Mouse (Mus musculus): ENCODE results near the gene Lgals3bp. TPM values are rescaled to one million over a fixed set of nuclear protein-coding genes. Genes with fewer than 3 reads are reported as not detected.

The Lgals3bp gene
- polyA plus RNA-seq (2014; fragmentation: Nextera tagmentation; extraction: Ambion mirVana), result 108 and 120 TPM in 2 replicates

DNA sequence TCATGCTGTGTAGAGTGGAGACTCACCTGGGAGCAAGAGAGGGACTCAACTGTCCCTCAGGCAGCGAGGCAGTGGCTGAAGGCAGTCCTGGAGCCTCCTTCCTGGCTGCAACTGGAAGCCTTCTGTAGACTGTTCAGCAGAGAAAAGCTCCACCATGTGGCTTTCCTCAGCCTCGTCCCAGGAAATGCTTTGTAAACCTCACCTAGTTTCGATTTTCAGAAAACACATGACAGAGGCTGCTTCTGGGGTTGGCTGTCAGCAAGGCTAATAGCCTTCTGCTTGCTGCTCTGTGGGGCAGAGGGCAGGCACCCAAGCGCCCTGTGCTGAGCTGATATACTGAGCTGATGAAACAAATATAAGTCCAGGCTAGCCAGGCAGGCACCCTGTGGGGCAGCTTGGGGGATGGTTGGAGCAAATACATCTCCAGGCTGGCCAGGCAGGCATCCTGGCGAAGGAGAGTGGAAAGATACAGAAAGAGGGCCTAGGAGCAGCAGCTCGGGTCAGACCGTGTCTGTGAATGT lies at the start of gene Lgals3bp:
Gene Lgals3bp (minus strand): TSS at position 333 of the 521 bp plus-strand sequence.
- H3K4me3 ChIP-seq (ENCODE audit: low read depth, low read length), result peak within 1 kb of the TSS; percentile 22

DNA sequence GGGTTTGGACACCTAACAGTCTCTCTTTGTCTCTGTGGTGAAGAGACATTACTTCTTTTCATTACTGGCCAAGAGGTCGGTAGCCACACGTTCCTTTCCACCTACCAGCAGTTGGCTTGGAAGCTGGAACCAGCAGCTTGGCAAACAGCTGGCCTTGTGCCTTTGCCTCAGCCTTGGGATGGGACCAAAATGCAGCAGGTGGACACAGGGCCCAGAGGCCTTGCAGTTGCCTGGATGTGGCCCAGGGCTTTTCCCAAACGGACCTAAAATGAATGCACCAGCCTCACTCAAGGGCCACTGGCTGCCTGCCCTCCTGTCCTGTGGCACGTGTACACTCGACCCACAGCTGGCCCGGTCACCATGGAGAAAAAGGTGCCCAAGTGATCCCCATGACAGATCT lies 49.3 kb upstream of the Lgals3bp start:
- Histone ChIP-seq H3K4me1 (replicated peaks; ENCODE audit: control insufficient read depth, insufficient read depth, low read length) (no peaks in the 10 kb centered on the region), H3K27me3 (replicated peaks; ENCODE audit: control insufficient read depth, insufficient read depth, low read length) (no peaks in the 10 kb centered on the region), H3K9me3 (ENCODE audit: control insufficient read depth, low read length) (no peaks in the 10 kb centered on the region), H3K9ac (ENCODE audit: low read length) (no peak overlapping the region), H3K4me2 (ENCODE audit: low read length) (no peak overlapping the region), H3K27ac (ENCODE audit: low read depth) (no peak overlapping the region), H3K4me3 (ENCODE audit: low read depth, low read length) (no peak overlapping the region), H3K36me3 (ENCODE audit: control insufficient read depth, insufficient read depth, low read length) (peaks cover 15% of the 10 kb centered on the region; the same call in 1 of the 2 replicates)
- ATAC-seq (replicated peaks; ENCODE audit: low FRiP score, low TSS enrichment, low read depth) (no peak), DNase-seq (ENCODE audit: low spot score) (no peak)
- 82% methylated on average over 6 of the region's 6 CpGs for WGBS

More for the DNA sequence above, at the start of gene Lgals3bp:
- DNase-seq (ENCODE audit: low spot score) (peak; percentile 77), ATAC-seq (replicated peaks; ENCODE audit: low FRiP score, low TSS enrichment, low read depth) (peak; percentile 71)
- H3K36me3 ChIP-seq (ENCODE audit: control insufficient read depth, insufficient read depth, low read length), result peaks cover 10% of the 10 kb centered on the region
- H3K27ac ChIP-seq (ENCODE audit: low read depth), result peak within 1 kb of the TSS; percentile 77
- H3K9me3 ChIP-seq (ENCODE audit: control insufficient read depth, low read length), result no peaks in the 10 kb centered on the region
- WGBS, result 23% methylated on average over 7 of the region's 7 CpGs
- no peaks in the 10 kb centered on the region for H3K27me3 ChIP-seq (replicated peaks; ENCODE audit: control insufficient read depth, insufficient read depth, low read length)
- H3K4me2 ChIP-seq (ENCODE audit: low read length), result peak within 1 kb of the TSS; percentile 46
- peaks cover 34% of the 10 kb centered on the region for H3K4me1 ChIP-seq (replicated peaks; ENCODE audit: control insufficient read depth, insufficient read depth, low read length)
- peak within 1 kb of the TSS; percentile 29 for H3K9ac ChIP-seq (ENCODE audit: low read length)

DNA sequence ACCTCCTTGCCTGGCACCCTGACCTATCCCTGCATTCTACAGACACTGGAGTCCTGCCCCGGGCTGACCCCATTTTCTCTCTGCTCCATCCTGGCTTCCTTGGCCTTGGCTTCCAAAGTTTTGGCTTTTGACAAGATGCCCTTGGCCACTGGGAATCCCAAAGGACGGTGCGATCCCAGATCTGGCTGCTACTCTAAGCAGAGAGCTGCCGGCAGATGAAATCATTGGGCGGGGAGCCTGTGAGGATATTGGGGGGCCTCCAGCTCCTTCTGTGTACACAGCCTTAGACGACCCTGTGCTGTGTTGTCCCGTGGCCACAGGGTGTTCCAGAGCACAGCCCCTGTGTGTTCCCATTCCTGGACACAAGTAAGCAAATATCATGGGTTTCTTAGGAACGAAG lies 46.5 kb upstream of the Lgals3bp start:
- no peak overlapping the region for H3K4me2 ChIP-seq (ENCODE audit: low read length)
- H3K9me3 ChIP-seq (ENCODE audit: control insufficient read depth, low read length), result no peaks in the 10 kb centered on the region
- no peak overlapping the region for H3K4me3 ChIP-seq (ENCODE audit: low read depth, low read length)
- ATAC-seq (replicated peaks; ENCODE audit: low FRiP score, low TSS enrichment, low read depth) (no peak), DNase-seq (ENCODE audit: low spot score) (no peak)
- no peak overlapping the region for H3K27ac ChIP-seq (ENCODE audit: low read depth)
- H3K9ac ChIP-seq (ENCODE audit: low read length), result no peak overlapping the region
- no peaks in the 10 kb centered on the region for H3K27me3 ChIP-seq (replicated peaks; ENCODE audit: control insufficient read depth, insufficient read depth, low read length)
- peaks cover 15% of the 10 kb centered on the region; the same call in 1 of the 2 replicates for H3K36me3 ChIP-seq (ENCODE audit: control insufficient read depth, insufficient read depth, low read length)
- WGBS, result 76% methylated on average over 8 of the region's 8 CpGs
- H3K4me1 ChIP-seq (replicated peaks; ENCODE audit: control insufficient read depth, insufficient read depth, low read length), result no peaks in the 10 kb centered on the region

DNA sequence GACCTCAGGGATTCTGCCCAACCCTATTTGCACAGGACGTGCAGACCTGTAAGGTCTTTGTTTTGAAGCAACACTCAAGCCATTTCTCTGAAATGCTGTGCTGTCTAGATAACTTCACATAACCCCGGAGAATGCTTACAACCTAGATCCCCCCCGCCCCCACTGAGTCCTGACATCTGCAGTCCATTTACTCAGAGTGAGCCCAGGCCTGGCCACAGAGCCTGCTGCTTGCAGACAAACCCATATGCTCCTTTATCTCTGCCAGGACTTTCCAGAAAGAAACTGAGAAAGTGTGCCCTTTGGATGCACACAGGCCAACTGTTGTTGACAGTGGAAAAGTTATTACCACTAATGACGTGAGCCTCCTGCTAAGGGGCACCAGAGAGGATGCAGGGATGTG lies 45.5 kb upstream of the Lgals3bp start:
- Histone ChIP-seq H3K4me2 (ENCODE audit: low read length) (no peak overlapping the region), H3K4me1 (replicated peaks; ENCODE audit: control insufficient read depth, insufficient read depth, low read length) (no peaks in the 10 kb centered on the region), H3K27me3 (replicated peaks; ENCODE audit: control insufficient read depth, insufficient read depth, low read length) (no peaks in the 10 kb centered on the region), H3K27ac (ENCODE audit: low read depth) (no peak overlapping the region), H3K4me3 (ENCODE audit: low read depth, low read length) (no peak overlapping the region), H3K9me3 (ENCODE audit: control insufficient read depth, low read length) (no peaks in the 10 kb centered on the region), H3K36me3 (ENCODE audit: control insufficient read depth, insufficient read depth, low read length) (peaks cover 15% of the 10 kb centered on the region; the same call in 1 of the 2 replicates), H3K9ac (ENCODE audit: low read length) (no peak overlapping the region)
- DNase-seq (ENCODE audit: low spot score), result no peak
- WGBS, result 48% methylated on average over 4 of the region's 4 CpGs
- ATAC-seq (replicated peaks; ENCODE audit: low FRiP score, low TSS enrichment, low read depth), result no peak

DNA sequence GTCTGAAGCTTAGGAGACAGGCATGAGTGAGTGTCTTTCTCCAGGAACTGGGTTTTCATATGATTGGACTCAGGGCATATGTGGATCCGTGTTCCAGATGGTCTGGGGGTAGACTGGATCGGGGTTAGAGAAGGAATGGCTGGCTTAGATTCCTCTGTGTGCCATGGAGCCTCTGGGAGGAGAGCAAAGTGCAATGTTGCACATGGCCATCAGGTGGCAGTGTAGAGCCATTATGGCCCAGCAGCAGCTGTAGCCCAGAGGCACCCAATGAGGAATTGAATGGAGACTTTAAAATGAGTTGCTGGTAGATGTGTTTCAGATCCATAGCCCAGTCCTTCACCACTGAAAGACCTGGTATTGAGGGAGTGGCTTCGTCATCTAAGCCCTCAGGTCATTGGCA lies 44.0 kb upstream of the Lgals3bp start:
- Histone ChIP-seq H3K4me3 (ENCODE audit: low read depth, low read length) (no peak overlapping the region), H3K27me3 (replicated peaks; ENCODE audit: control insufficient read depth, insufficient read depth, low read length) (no peaks in the 10 kb centered on the region), H3K4me1 (replicated peaks; ENCODE audit: control insufficient read depth, insufficient read depth, low read length) (no peaks in the 10 kb centered on the region), H3K27ac (ENCODE audit: low read depth) (no peak overlapping the region), H3K4me2 (ENCODE audit: low read length) (no peak overlapping the region), H3K9ac (ENCODE audit: low read length) (no peak overlapping the region), H3K36me3 (ENCODE audit: control insufficient read depth, insufficient read depth, low read length) (peaks cover 14% of the 10 kb centered on the region; the same call in 1 of the 2 replicates), H3K9me3 (ENCODE audit: control insufficient read depth, low read length) (no peaks in the 10 kb centered on the region)
- ATAC-seq (replicated peaks; ENCODE audit: low FRiP score, low TSS enrichment, low read depth) (peak; percentile 47; the same call in 1 of the 2 replicates), DNase-seq (ENCODE audit: low spot score) (peak; percentile 90)
- 17% methylated on average over 3 of the region's 3 CpGs for WGBS

DNA sequence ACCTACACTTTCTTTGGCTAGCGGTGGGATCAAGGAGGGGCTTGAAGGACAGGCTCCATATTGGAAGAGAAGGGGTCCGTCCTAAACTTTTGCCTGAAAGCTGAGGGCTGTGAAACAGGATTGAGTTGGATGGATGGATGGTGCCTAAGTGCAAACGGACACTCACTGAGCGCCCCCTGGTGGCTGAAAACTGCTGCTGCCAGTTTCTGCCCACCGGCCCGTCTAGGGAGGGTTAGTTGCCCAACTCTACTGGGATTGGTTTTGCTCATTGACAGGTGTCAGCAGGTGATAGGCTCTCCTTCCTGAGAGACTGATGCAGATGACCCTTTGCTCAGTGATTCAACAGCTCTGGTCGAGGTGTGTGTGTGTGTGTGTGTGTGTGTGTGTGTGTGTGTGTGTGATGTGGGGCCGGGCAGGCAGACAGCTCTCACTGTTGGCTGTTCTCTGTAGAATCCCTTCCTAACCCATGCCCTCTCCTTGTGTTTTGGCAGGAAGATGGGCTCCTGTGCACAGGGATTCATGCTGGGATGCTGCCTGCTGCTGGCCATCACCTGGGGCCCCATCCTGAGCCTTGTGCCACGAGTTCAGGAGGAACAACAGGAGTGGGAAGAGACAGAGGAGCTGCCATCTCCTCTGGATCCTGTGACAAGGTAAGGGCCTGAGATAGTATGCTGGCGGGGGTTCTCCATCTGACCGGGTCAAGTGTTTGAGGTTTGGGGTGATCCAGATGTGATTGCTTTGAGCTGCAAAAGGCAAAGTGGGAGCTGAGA lies 41.5 kb upstream of the Lgals3bp start:
- H3K4me1 ChIP-seq (replicated peaks; ENCODE audit: control insufficient read depth, insufficient read depth, low read length), result peaks cover 6% of the 10 kb centered on the region; the same call in 1 of the 2 replicates
- peak; percentile 32; the same call in 1 of the 2 replicates for ATAC-seq (replicated peaks; ENCODE audit: low FRiP score, low TSS enrichment, low read depth)
- H3K9ac ChIP-seq (ENCODE audit: low read length), result no peak overlapping the region
- H3K27me3 ChIP-seq (replicated peaks; ENCODE audit: control insufficient read depth, insufficient read depth, low read length), result no peaks in the 10 kb centered on the region
- no peaks in the 10 kb centered on the region for H3K9me3 ChIP-seq (ENCODE audit: control insufficient read depth, low read length)
- H3K4me2 ChIP-seq (ENCODE audit: low read length), result no peak overlapping the region
- peaks cover 13% of the 10 kb centered on the region; the same call in 1 of the 2 replicates for H3K36me3 ChIP-seq (ENCODE audit: control insufficient read depth, insufficient read depth, low read length)
- DNase-seq (ENCODE audit: low spot score), result peak; percentile 91
- 33% methylated on average over 11 of the region's 11 CpGs for WGBS
- H3K27ac ChIP-seq (ENCODE audit: low read depth), result no peak overlapping the region
- H3K4me3 ChIP-seq (ENCODE audit: low read depth, low read length), result no peak overlapping the region

DNA sequence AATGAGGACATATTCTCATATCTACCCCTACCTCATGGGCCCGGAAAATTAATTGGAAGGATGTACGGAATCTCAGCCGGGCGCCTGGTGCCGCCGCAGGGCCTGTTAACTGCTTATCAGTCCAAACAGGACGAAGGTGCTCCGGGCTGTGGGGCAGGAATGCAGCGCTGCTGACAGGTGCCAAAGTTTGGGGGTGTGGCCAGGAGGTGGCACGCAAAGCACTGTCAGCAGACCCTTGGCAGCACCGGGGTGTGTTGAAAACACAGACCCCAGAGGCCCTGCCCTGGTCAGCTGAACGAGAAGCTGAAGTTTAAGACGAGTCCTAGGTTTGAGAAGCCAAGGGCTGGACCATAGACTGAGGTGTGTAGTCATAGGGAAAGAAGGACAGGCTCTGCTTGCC lies 40.8 kb upstream of the Lgals3bp start:
- peaks cover 7% of the 10 kb centered on the region; the same call in 1 of the 2 replicates for H3K36me3 ChIP-seq (ENCODE audit: control insufficient read depth, insufficient read depth, low read length)
- no peak overlapping the region for H3K4me2 ChIP-seq (ENCODE audit: low read length)
- H3K4me3 ChIP-seq (ENCODE audit: low read depth, low read length), result no peak overlapping the region
- H3K9me3 ChIP-seq (ENCODE audit: control insufficient read depth, low read length), result no peaks in the 10 kb centered on the region
- no peak overlapping the region for H3K9ac ChIP-seq (ENCODE audit: low read length)
- peaks cover 8% of the 10 kb centered on the region; the same call in 1 of the 2 replicates for H3K4me1 ChIP-seq (replicated peaks; ENCODE audit: control insufficient read depth, insufficient read depth, low read length)
- no peak for DNase-seq (ENCODE audit: low spot score)
- H3K27me3 ChIP-seq (replicated peaks; ENCODE audit: control insufficient read depth, insufficient read depth, low read length), result no peaks in the 10 kb centered on the region
- peak; percentile 17; the same call in 1 of the 2 replicates for ATAC-seq (replicated peaks; ENCODE audit: low FRiP score, low TSS enrichment, low read depth)
- no peak overlapping the region for H3K27ac ChIP-seq (ENCODE audit: low read depth)
- WGBS, result 69% methylated on average over 13 of the region's 13 CpGs

DNA sequence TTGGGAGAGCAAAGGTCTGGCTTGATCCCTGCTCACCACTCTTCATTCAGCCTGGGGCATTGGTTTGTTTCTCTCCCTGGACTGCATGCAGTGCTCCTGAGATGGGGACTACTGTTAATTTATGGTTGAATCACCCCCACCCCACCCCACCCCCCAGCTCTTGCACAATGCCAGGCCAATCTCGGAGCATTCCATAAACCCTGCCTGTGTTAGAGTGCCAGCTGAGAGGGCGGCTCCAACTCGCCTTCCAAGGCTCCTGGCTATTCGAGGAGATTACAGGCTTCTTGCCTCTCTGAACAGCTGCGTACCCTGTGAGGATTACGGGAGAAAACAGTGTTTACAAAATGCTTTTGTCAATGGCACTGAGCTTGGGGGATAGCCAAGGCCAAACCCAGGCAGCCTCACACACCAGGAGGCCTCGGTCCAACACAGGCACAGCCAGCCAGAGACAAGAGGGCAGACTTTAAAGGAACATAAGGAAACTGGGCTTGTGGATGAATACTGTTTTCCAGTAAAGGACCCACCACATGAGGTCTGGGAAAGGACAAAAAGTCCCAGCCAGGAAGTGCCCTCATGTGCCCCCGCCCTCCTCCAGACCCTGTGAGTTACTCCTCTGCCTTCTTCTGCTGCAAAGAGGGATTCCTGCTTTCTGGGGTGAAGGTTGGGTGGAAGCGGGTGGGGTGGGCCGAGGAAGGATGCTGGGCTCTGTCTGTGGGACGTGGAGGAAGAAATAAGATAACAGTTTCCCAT lies 36.9 kb upstream of the Lgals3bp start:
- H3K4me3 ChIP-seq (ENCODE audit: low read depth, low read length), result no peak overlapping the region
- 35% methylated on average over 11 of the region's 11 CpGs for whole genome bisulfite sequencing
- H3K9ac ChIP-seq (ENCODE audit: low read length), result no peak overlapping the region
- no peak for ATAC-seq (replicated peaks; ENCODE audit: low FRiP score, low TSS enrichment, low read depth)
- no peak overlapping the region for H3K4me2 ChIP-seq (ENCODE audit: low read length)
- H3K9me3 ChIP-seq (ENCODE audit: control insufficient read depth, low read length), result no peaks in the 10 kb centered on the region
- H3K27ac ChIP-seq (ENCODE audit: low read depth), result no peak overlapping the region
- H3K36me3 ChIP-seq (ENCODE audit: control insufficient read depth, insufficient read depth, low read length), result no peaks in the 10 kb centered on the region
- peaks cover 10% of the 10 kb centered on the region; the same call in 1 of the 2 replicates for H3K4me1 ChIP-seq (replicated peaks; ENCODE audit: control insufficient read depth, insufficient read depth, low read length)
- no peak for DNase-seq (ENCODE audit: low spot score)
- no peaks in the 10 kb centered on the region for H3K27me3 ChIP-seq (replicated peaks; ENCODE audit: control insufficient read depth, insufficient read depth, low read length)

All from intestine, embryonic 14.5 days (tissue).